Mouse (Mus musculus): Measurements from ENCODE around the gene Gpd2.
A peak's percentile ranks its signal among the peaks of the same experiment; 100 is the strongest.

Gpd2 gene

GRCm38 (mm10) chr2:57245721-57246328, 8.4 kb downstream of the Gpd2 start:
- DNase-seq (ENCODE audit: extremely low read depth, insufficient read length, low spot score), result no peak

GRCm38 (mm10) chr2:57250113-57250512, 12.7 kb downstream of the Gpd2 start:
- no peak for DNase-seq (ENCODE audit: extremely low read depth, insufficient read length, low spot score)

- DNase-seq (ENCODE audit: extremely low read depth, insufficient read length, low spot score), result peak; percentile 38
Observed at GRCm38 (mm10) chr2:57251636-57252317, 14.3 kb downstream of the Gpd2 start.

GRCm38 (mm10) chr2:57252542-57253301, 15.3 kb downstream of the Gpd2 start:
- no peak for DNase-seq (ENCODE audit: extremely low read depth, insufficient read length, low spot score)

- DNase-seq (ENCODE audit: extremely low read depth, insufficient read length, low spot score), result no peak
Observed at GRCm38 (mm10) chr2:57254267-57254666, 16.8 kb downstream of the Gpd2 start.

- DNase-seq (ENCODE audit: extremely low read depth, insufficient read length, low spot score), result no peak
Observed at GRCm38 (mm10) chr2:57255153-57255670, 17.8 kb downstream of the Gpd2 start.

- DNase-seq (ENCODE audit: extremely low read depth, insufficient read length, low spot score), result no peak
Observed at GRCm38 (mm10) chr2:57255836-57256235, 18.4 kb downstream of the Gpd2 start.

GRCm38 (mm10) chr2:57256459-57256858, 19.0 kb downstream of the Gpd2 start:
- DNase-seq (ENCODE audit: extremely low read depth, insufficient read length, low spot score), result no peak

- no peak for DNase-seq (ENCODE audit: extremely low read depth, insufficient read length, low spot score)
Observed at GRCm38 (mm10) chr2:57261286-57262077, 24.0 kb downstream of the Gpd2 start.

- no peak for DNase-seq (ENCODE audit: extremely low read depth, insufficient read length, low spot score)
Observed at GRCm38 (mm10) chr2:57263431-57263830, 26.0 kb downstream of the Gpd2 start.

GRCm38 (mm10) chr2:57264912-57265311, 27.5 kb downstream of the Gpd2 start:
- DNase-seq (ENCODE audit: extremely low read depth, insufficient read length, low spot score), result no peak

- DNase-seq (ENCODE audit: extremely low read depth, insufficient read length, low spot score), result no peak
Observed at GRCm38 (mm10) chr2:57266679-57267393, 29.4 kb downstream of the Gpd2 start.

- DNase-seq (ENCODE audit: extremely low read depth, insufficient read length, low spot score), result no peak
Observed at GRCm38 (mm10) chr2:57267394-57267716, 29.9 kb downstream of the Gpd2 start.

GRCm38 (mm10) chr2:57267896-57268295, 30.5 kb downstream of the Gpd2 start:
- DNase-seq (ENCODE audit: extremely low read depth, insufficient read length, low spot score), result no peak

- DNase-seq (ENCODE audit: extremely low read depth, insufficient read length, low spot score), result no peak
Observed at GRCm38 (mm10) chr2:57268839-57269238, 31.4 kb downstream of the Gpd2 start.

- no peak for DNase-seq (ENCODE audit: extremely low read depth, insufficient read length, low spot score)
Observed at GRCm38 (mm10) chr2:57269690-57270435, 32.4 kb downstream of the Gpd2 start.

- no peak for DNase-seq (ENCODE audit: extremely low read depth, insufficient read length, low spot score)
Observed at GRCm38 (mm10) chr2:57280190-57280723, 42.8 kb downstream of the Gpd2 start.

GRCm38 (mm10) chr2:57283791-57284190, 46.4 kb downstream of the Gpd2 start:
- no peak for DNase-seq (ENCODE audit: extremely low read depth, insufficient read length, low spot score)

- no peak for DNase-seq (ENCODE audit: extremely low read depth, insufficient read length, low spot score)
Observed at GRCm38 (mm10) chr2:57285197-57285596, 47.8 kb downstream of the Gpd2 start.

Data from 3134 (cell line).